Mouse (Mus musculus) pancreas, adult 10 weeks (tissue): ENCODE measurements around the gene Olfr895. TPM values are rescaled to one million over a fixed set of nuclear protein-coding genes. Genes with fewer than 3 reads are reported as not detected.

Experiments
- polyA plus RNA-seq: library from polyadenylated mRNA; stranded (reverse); fragments of 350-450 nt; fragmentation: Illumina TruSeq; extraction: RNeasy Lipid Tissue Mini Kit (QIAGEN cat#74804); gene quantifications from one replicate; pipeline ENCODE4 v1.2.3, GENCODE M21; 2015; ENCODE audit warnings: low read depth, low replicate concordance; ENCODE audit not compliant: insufficient read depth

Gene Olfr895
- not detected for polyA plus RNA-seq

GRCm38 (mm10) chr9:38267551-38267950 lies at the start of gene Olfr895:
TSS of gene Olfr895 (plus strand) at chr9:38267851.

DNA sequence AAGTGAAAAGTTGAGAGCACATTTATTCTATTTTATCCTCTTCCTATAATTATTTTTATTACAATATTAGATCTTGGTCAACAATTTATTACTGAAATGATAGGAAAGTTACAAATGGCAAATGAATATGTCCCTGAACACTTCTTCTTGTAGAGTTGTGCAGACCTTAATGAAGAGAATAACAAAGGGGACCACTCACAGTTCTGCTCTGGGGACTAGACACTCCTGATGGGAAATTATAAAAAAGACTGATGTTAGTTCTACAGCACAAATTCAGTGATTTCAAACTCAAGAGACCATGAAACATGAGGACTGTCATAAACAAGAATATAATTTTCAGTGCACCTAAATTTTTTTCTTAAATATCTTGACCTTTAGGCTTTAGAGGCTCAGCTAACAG lies 15.2 kb upstream of the Olfr895 start, which contains the start of gene Olfr143:
Gene Olfr143, plus strand, starts transcription at position 301 of the 400 bp plus-strand sequence.

GRCm38 (mm10) chr9:38290807-38291206 lies 23.2 kb downstream of the Olfr895 start, which contains the start of gene Olfr896-ps1:
TSS of gene Olfr896-ps1 (plus strand) at chr9:38291107.

Other genes starting within 250 kb of the Olfr895 start
- gene Olfr883, start 242.0 kb upstream of the Olfr895 start, polyA plus RNA-seq, result not detected
- gene Olfr884, start 221.3 kb upstream of the Olfr895 start, polyA plus RNA-seq, result not detected
- gene Olfr885, start 206.5 kb upstream of the Olfr895 start, polyA plus RNA-seq, result not detected
- gene Olfr887, start 183.8 kb upstream of the Olfr895 start, polyA plus RNA-seq, result not detected
- not detected for gene Olfr888, start 159.7 kb upstream of the Olfr895 start, polyA plus RNA-seq
- gene Olfr889, start 152.7 kb upstream of the Olfr895 start, polyA plus RNA-seq, result not detected
- not detected for gene Olfr890, start 125.3 kb upstream of the Olfr895 start, polyA plus RNA-seq
- gene Olfr891, start 87.0 kb upstream of the Olfr895 start, polyA plus RNA-seq, result not detected
- gene Olfr893, start 59.5 kb upstream of the Olfr895 start, polyA plus RNA-seq, result not detected
- gene Olfr894, start 49.8 kb upstream of the Olfr895 start, polyA plus RNA-seq, result not detected
- not detected for gene Olfr143, start 15.1 kb upstream of the Olfr895 start, polyA plus RNA-seq
- not detected for gene Olfr896-ps1, start 23.3 kb downstream of the Olfr895 start, polyA plus RNA-seq
- gene Olfr25, start 61.2 kb downstream of the Olfr895 start, polyA plus RNA-seq, result not detected
- gene Olfr898, start 80.6 kb downstream of the Olfr895 start, polyA plus RNA-seq, result not detected
- gene Olfr250, start 99.0 kb downstream of the Olfr895 start, polyA plus RNA-seq, result not detected
- not detected for gene Olfr251, start 109.2 kb downstream of the Olfr895 start, polyA plus RNA-seq
- not detected for gene Olfr147, start 133.8 kb downstream of the Olfr895 start, polyA plus RNA-seq
- gene Olfr901, start 161.6 kb downstream of the Olfr895 start, polyA plus RNA-seq, result not detected
- not detected for gene Olfr902, start 179.8 kb downstream of the Olfr895 start, polyA plus RNA-seq
- gene Olfr904, start 195.3 kb downstream of the Olfr895 start, polyA plus RNA-seq, result not detected
- gene Olfr905, start 203.3 kb downstream of the Olfr895 start, polyA plus RNA-seq, result not detected
- gene Olfr906, start 219.2 kb downstream of the Olfr895 start, polyA plus RNA-seq, result not detected
- not detected for gene Olfr907, start 227.9 kb downstream of the Olfr895 start, polyA plus RNA-seq